Mouse (Mus musculus) myocyte (in vitro differentiated cells): Measurements from ENCODE around the gene Kpna3.

ENCODE experiments used
- CEBPB ChIP-seq: IDR thresholded peaks from 2 replicates; pipeline ENCODE4 v1.6.1; 2011; ENCODE audit warnings: mild to moderate bottlenecking, moderate library complexity; ENCODE audit not compliant: poor library complexity, insufficient read depth, severe bottlenecking
- E2F4 ChIP-seq: IDR thresholded peaks from one replicate; pipeline ENCODE4 v1.6.1; 2011; ENCODE audit warnings: mild to moderate bottlenecking, control low read depth, moderate library complexity; ENCODE audit not compliant: insufficient read depth
- MAX ChIP-seq: IDR thresholded peaks from one replicate; pipeline ENCODE4 v1.6.1; 2011; ENCODE audit warnings: low read depth, mild to moderate bottlenecking, control low read depth
- POLR2A ChIP-seq: IDR thresholded peaks from one replicate; pipeline ENCODE4 v1.6.1; 2011; ENCODE audit warnings: low read depth, mild to moderate bottlenecking, control low read depth, moderate library complexity; ENCODE audit not compliant: insufficient read length
- TCF12 ChIP-seq: IDR thresholded peaks from one replicate; pipeline ENCODE4 v1.6.1; 2011; ENCODE audit warnings: mild to moderate bottlenecking, control low read depth; ENCODE audit not compliant: poor library complexity, insufficient read depth, severe bottlenecking
- USF1 ChIP-seq: IDR thresholded peaks from one replicate; pipeline ENCODE4 v1.6.1; 2011; ENCODE audit warnings: low read depth, mild to moderate bottlenecking, control low read depth, moderate library complexity

GRCm38 (mm10) chr14:61354251-61355235 is 85.1 kb downstream of the Kpna3 start:
- TF ChIP-seq TCF12: no peak
- no peak for TF ChIP-seq POLR2A
- TF ChIP-seq USF1: no peak
- TF ChIP-seq MAX: no peak
- no peak for TF ChIP-seq E2F4
- TF ChIP-seq CEBPB: no peak
